Mouse (Mus musculus): ENCODE data around the gene Dmbt1.

DNA sequence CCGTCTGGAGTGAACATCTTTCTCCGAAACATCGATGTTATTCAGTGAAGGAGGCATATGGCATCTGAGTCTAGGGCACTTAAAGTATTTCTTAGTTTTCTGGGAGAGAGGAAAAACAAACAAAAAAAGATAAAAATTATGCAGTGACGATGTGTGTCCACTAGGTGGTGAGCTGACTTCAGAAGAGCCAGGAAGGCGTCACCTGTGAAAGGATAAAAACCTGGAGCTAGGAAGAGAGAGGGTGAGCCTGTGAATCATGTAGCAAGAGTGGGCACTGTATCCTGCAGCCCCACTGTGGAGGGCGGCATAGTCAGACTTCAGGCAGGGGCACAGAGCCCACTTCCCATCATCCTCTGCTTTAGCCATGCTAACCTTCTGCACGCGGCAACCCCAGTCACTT is 37.9 kb upstream of the Dmbt1 start:
- TF ChIP-seq CTCF (IDR thresholded peaks at IDR 0.05; ENCODE audit: borderline replicate concordance, control insufficient read depth, extremely low read depth, insufficient read depth, low read length, poor library complexity) (no peak), POLR2A (IDR thresholded peaks at IDR 0.05; ENCODE audit: control insufficient read depth, extremely low read depth, insufficient read depth, low read length, poor library complexity) (no peak)

All from thymus, adult 2 months (tissue).